Mouse (Mus musculus) bone marrow, adult 2 months (tissue): ENCODE data around the gene Neurog2. TPM values are rescaled to one million over a fixed set of nuclear protein-coding genes. Genes with fewer than 3 reads are reported as not detected.
A peak's percentile ranks its signal among the peaks of the same experiment; 100 is the strongest.

ENCODE experiments used
- H3K27ac ChIP-seq: fragments of 200-500 bp; 2 replicates; pipeline ENCODE4 v1.5.1; 2012; ENCODE audit warnings: low read depth, mild to moderate bottlenecking, control low read depth, inconsistent platforms, low read length; ENCODE audit not compliant: control insufficient read depth, poor library complexity, insufficient read depth
- H3K4me1 ChIP-seq: fragments of 200-500 bp; 2 replicates; pipeline ENCODE4 v1.6.1; 2011; ENCODE audit warnings: low read length; ENCODE audit not compliant: control insufficient read depth, insufficient read depth
- H3K4me3 ChIP-seq: fragments of 200-500 bp; replicated peaks from 2 replicates; pipeline ENCODE3; 2011; ENCODE audit warnings: mild to moderate bottlenecking, low read depth, low read length, control low read depth; ENCODE audit not compliant: control insufficient read depth
- CTCF ChIP-seq: fragments of 200-500 bp; IDR thresholded peaks from 2 replicates; pipeline ENCODE4 v1.5.1; 2011; ENCODE audit warnings: low read length, control low read depth; ENCODE audit not compliant: control insufficient read depth, insufficient read depth
- POLR2A ChIP-seq: fragments of 200-500 bp; IDR thresholded peaks from 2 replicates; pipeline ENCODE4 v1.6.1; 2011; ENCODE audit warnings: low read depth, mild to moderate bottlenecking, control low read depth, low read length, borderline replicate concordance; ENCODE audit not compliant: control insufficient read depth
- WGBS: fragments of 180-500 bp; shearing (Covaris S2); methylation state at CpG from one replicate; pipeline ENCODE4 v1.1.7; 2018; 5-methylcytosine and 5-hydroxymethylcytosine counted together
- polyA plus RNA-seq: library from polyadenylated mRNA; stranded (reverse); fragments of >200 nt; gene quantifications from 2 replicates; pipeline ENCODE4 v1.2.4, GENCODE M21; 2011; ENCODE audit warnings: low replicate concordance; ENCODE audit not compliant: missing spikeins, insufficient read depth, insufficient read length

Gene Neurog2
- polyA plus RNA-seq, 1 experiment = not detected

DNA sequence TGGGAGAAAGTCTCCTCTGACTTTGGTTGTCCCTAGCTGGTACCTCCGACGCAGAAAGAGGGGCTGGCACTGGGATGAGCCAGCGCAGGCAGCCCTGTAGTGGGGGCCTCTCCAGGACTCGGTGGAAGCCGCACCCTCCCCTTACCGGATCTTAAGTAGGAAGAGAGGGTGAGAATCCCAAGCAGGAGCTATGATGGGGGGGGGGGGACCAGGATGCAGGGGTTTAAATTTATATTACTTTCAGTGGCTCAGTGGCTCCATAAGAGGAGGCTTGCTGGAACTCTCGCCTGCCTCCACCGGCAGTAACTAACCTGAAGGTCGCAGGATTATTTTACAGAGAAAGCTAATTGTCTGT lies 5.0 kb upstream of the Neurog2 start:
- H3K27ac ChIP-seq = no peak overlapping the region
- H3K4me1 ChIP-seq = no peaks in the 10 kb centered on the region; the same call in 1 of the 2 replicates
- WGBS = under 1% methylated on average over 9 of the region's 9 CpGs
- no peak overlapping the region for H3K4me3 ChIP-seq
- TF ChIP-seq POLR2A (no peak), CTCF (no peak)

DNA sequence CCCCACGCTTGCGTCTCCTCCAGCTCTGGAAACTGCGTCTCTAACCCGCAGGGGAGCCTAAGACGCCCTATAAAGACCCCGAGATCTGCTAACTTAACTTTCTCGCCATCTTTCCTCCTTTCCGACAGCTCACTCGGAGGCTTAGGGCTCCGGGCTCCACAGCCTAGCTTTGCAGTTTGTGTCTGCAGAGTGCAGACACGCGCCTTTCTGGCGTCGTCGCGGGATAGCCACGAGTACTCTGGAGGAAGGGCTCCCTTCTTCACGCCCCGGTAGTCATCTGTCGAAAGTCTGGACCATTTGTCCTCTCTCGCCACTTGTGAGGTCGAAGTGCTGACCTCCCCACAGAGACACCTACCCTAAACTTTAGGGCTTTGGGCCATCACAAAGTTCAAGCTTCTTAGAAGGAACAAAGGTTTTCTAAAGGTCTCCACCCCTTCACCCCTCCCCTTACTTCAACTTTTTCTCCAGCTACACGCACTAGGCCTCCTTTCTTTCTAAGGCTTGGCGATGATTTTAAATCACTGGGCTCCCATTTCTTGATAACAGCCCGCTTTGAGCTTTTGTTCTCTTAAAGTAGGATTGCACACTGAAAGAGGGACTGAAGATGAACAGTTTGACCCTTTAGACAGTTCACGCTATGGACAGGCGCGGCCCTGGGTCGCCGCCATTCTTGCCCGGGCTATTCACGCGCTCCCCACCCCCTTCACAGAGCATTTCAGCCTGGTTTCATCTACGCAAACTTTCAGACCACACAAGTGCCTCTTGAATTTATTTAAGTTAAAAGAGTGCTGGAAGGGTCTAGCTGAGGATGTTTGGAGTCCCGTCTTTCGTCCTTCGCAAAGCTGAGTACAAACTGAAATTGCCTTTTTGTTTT lies 4.4 kb upstream of the Neurog2 start:
- TF ChIP-seq CTCF = no peak
- no peak for TF ChIP-seq POLR2A
- WGBS = 6% methylated on average over 37 of the region's 37 CpGs
- no peaks in the 10 kb centered on the region; the same call in 1 of the 2 replicates for H3K4me1 ChIP-seq
- H3K4me3 ChIP-seq = no peak overlapping the region
- no peak overlapping the region for H3K27ac ChIP-seq

DNA sequence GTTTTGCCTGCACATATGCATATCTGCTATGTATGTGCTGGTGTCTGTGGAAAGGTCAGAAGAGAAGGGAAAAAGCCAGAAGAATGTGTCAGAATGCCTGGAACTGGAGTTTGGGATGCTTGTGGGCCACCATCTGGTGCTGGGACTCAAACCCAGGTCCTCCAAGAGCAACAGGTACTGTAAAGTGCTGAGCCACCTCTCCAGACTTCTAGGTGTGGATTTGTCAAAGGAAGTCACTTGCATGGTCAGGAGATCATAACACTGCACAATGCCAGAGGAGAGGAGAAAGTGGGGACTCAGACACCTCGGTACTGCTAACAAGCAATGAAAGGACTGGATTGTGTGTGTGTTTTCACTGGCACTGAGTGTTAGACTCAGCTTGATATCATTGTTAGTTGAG lies 2.7 kb upstream of the Neurog2 start:
- TF ChIP-seq CTCF (no peak), POLR2A (no peak)
- Histone ChIP-seq H3K4me3 (no peak overlapping the region), H3K27ac (no peak overlapping the region), H3K4me1 (no peaks in the 10 kb centered on the region; the same call in 1 of the 2 replicates)
- WGBS = 8% methylated on average over 1 of the region's 1 CpGs

DNA sequence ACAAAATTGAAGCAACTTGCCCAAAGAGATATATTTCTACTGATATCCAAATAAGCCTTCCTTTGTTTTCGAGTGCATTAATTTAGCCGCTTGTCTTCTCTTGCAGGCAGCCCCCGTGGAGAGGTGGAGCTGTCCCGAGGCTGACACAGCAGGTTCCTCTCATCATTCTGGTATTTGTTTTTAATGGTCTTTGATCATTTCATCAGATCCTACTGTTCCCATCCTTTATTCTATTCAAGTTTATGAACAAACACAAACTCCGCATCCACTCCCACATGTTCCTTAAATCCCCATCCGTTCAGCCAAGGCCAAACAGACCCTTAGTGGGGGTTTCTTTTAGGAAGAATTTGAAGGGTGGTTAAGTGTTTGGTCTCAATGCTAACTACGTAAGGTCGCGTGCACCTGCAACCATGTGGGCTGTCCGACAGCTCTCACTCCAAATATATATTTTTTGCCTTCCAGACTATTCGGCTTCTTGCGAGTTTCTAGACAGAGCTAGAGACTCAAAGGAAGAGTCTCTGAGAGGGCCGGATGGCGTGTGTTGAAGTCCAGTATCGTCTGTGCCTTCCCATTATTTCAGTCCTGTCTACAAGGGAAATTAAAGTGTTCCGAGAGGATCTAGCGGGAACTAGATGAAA lies 2.1 kb upstream of the Neurog2 start:
- Histone ChIP-seq H3K4me3 (no peak overlapping the region), H3K4me1 (no peaks in the 10 kb centered on the region; the same call in 1 of the 2 replicates), H3K27ac (no peak overlapping the region)
- WGBS = 12% methylated on average over 17 of the region's 17 CpGs
- TF ChIP-seq POLR2A (no peak), CTCF (no peak)

DNA sequence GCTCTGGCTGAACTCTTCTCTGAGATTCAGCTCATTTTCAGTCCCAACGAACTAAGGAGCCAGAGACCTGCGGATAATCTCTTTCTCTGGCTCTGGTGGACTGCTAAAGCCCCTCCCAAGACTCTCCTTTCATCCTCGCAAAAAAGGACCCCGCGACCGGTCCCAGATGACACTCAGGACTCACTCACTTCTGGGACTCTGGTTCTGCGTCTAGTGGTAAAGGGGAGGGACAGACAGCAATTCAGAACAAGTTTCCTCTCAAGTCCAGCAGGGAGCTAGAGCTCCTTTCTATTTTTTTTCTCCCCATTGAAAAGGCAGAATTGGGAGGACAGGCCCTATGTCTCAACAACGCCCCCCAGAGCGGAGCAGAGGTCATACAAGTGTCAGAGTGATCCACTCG lies 1.4 kb upstream of the Neurog2 start:
- Histone ChIP-seq H3K4me3 (no peak overlapping the region), H3K27ac (no peak overlapping the region), H3K4me1 (no peaks in the 10 kb centered on the region; the same call in 1 of the 2 replicates)
- WGBS = 3% methylated on average over 10 of the region's 10 CpGs
- TF ChIP-seq CTCF (no peak), POLR2A (no peak)

DNA sequence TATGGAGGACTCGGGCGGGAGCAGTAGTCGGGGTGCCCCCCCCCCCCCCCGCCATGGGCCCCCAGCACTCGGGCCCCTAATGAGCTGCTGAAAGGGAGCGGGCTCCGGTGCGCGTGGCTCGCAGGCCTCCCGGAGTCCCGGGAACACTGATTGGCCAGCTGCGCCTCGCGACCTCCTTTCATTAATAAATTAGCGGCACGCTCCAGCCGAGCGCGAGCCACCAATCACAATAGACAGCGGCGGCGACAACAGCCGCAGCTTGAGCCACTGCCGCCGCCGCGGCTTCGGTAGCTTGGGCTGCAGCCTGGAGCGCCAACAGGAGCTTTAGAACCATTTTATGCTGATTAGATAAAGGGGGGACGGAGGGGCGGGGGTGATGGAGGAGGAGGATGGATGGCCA lies 404 bp upstream of the Neurog2 start:
- TF ChIP-seq CTCF = no peak
- no peak for TF ChIP-seq POLR2A
- no peak overlapping the region for H3K4me3 ChIP-seq
- H3K4me1 ChIP-seq = no peaks in the 10 kb centered on the region; the same call in 1 of the 2 replicates
- WGBS = 3% methylated on average over 32 of the region's 32 CpGs
- no peak overlapping the region for H3K27ac ChIP-seq

DNA sequence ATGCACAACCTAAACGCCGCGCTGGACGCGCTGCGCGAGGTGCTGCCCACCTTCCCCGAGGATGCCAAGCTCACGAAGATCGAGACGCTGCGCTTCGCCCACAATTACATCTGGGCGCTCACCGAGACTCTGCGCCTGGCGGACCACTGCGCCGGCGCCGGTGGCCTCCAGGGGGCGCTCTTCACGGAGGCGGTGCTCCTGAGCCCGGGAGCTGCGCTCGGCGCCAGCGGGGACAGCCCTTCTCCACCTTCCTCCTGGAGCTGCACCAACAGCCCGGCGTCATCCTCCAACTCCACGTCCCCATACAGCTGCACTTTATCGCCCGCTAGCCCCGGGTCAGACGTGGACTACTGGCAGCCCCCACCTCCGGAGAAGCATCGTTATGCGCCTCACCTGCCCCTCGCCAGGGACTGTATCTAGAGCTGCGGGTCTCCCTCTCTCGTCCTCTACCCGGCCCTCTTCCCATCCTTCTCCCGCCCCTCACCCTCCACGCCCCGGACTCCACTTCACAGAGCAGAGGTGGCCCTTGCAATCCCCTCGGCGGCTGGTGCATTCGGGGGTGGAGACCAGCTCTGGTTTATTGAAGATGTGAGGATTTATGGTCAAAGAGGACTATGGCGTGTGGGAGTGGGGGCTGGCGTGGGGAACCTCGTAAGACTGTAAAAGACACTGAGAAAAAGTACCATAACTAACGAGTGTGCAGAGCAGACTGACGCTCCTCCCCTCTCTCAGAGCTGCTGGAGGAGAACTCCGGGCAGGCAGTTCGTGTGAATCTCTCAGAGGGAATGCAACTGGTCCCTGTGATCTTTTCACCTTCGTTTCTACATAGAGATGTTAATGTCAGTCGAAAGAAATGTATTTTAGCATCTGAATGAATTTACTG lies 1.4 kb downstream of the Neurog2 start:
- TF ChIP-seq POLR2A = no peak
- peak; percentile 80 for TF ChIP-seq CTCF
- no peak overlapping the region for H3K4me3 ChIP-seq
- WGBS = 2% methylated on average over 58 of the region's 58 CpGs
- H3K4me1 ChIP-seq = no peaks in the 10 kb centered on the region; the same call in 1 of the 2 replicates
- H3K27ac ChIP-seq = no peak overlapping the region

DNA sequence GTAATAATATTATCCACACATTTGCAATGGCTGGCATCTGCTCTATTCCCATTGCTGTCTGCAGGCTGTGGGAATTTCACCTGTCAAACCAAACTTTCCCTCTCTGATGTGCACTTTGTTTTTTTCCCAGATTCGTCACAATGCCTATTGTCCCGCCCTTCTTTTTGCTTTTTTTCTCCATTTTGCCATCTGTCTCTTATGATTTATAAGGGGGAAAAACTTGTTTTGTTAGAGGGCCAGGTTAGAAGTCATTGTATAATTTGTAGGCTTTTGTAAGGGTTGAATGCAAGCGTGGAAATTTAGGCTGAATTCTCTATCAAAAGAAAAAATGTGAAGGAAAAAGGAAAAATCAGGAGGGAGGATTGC lies 2.0 kb downstream of the Neurog2 start:
- TF ChIP-seq CTCF = no peak
- no peak for TF ChIP-seq POLR2A
- Histone ChIP-seq H3K27ac (no peak overlapping the region), H3K4me3 (no peak overlapping the region), H3K4me1 (no peaks in the 10 kb centered on the region; the same call in 1 of the 2 replicates)
- WGBS = 11% methylated on average over 3 of the region's 3 CpGs
